Mouse (Mus musculus) thymus, postnatal 36 days (tissue): ENCODE data around the gene Olfr1240.

Experiments used
- DNase-seq, 2 experiments: peaks; one replicate each; pipeline ENCODE4 v3.0.0; 2022; ENCODE audit warnings: mixed read lengths in 2 of 2

Olfr1240 gene

GRCm38 (mm10) chr2:89442900-89443299 lies at the start of gene Olfr1240:
Olfr1240 (minus strand) TSS chr2:89443000.
- no peak for DNase-seq

- no peak for DNase-seq
Measured at GRCm38 (mm10) chr2:89487026-89487425, 44.2 kb upstream of the Olfr1240 start, which contains the start of gene Olfr1241. Olfr1241 (minus strand) TSS chr2:89487126.

GRCm38 (mm10) chr2:89420307-89420706 lies 22.5 kb downstream of the Olfr1240 start, which contains the start of gene Olfr1239:
Olfr1239 (minus strand) TSS chr2:89420407.
- no peak for DNase-seq

GRCm38 (mm10) chr2:89414557-89414956 lies 28.2 kb downstream of the Olfr1240 start:
- DNase-seq, result no peak

- DNase-seq, result no peak
Measured at GRCm38 (mm10) chr2:89409576-89409975, 33.2 kb downstream of the Olfr1240 start, which contains the start of gene Olfr1238. Olfr1238 (minus strand) TSS chr2:89409676.

- no peak for DNase-seq
Measured at GRCm38 (mm10) chr2:89400882-89401281, 41.9 kb downstream of the Olfr1240 start.
